Mouse (Mus musculus): Measurements from ENCODE around the gene Tmem230. TPM values are rescaled to one million over a fixed set of nuclear protein-coding genes. Genes with fewer than 3 reads are reported as not detected.
"Not testable (repeated sequence)": the region's sequence is repeated elsewhere in the genome, so short reads cannot be mapped to it uniquely, and the experiment has no call there.

Gene Tmem230
- 10 to 100 TPM; 40.0 to 40.5 TPM for polyA plus RNA-seq (2017; shearing (Covaris generic))

- ATAC-seq, result peak; percentile 79
These were observed at the start of gene Tmem230 for GRCm38 (mm10) chr2:132247539-132248313. Gene Tmem230, minus strand, starts transcription at chr2:132247807.

GRCm38 (mm10) chr2:132293694-132294450 is 46.3 kb upstream of the Tmem230 start:
- ATAC-seq, result no peak

- peak; percentile 66 for ATAC-seq
These were observed 44.5 kb upstream of the Tmem230 start for GRCm38 (mm10) chr2:132292083-132292482.

GRCm38 (mm10) chr2:132291265-132291664 is 43.7 kb upstream of the Tmem230 start:
- no peak for ATAC-seq

GRCm38 (mm10) chr2:132290808-132291207 is 43.2 kb upstream of the Tmem230 start:
- ATAC-seq, result no peak

- not testable (repeated sequence) for ATAC-seq
These were observed 41.6 kb upstream of the Tmem230 start for GRCm38 (mm10) chr2:132289213-132289612.

GRCm38 (mm10) chr2:132286376-132287076 is 38.9 kb upstream of the Tmem230 start:
- no peak for ATAC-seq

- ATAC-seq, result not testable (repeated sequence)
These were observed 38.1 kb upstream of the Tmem230 start for GRCm38 (mm10) chr2:132285722-132286121.

- no peak for ATAC-seq
These were observed 37.0 kb upstream of the Tmem230 start for GRCm38 (mm10) chr2:132284492-132285139.

- no peak for ATAC-seq
These were observed 35.8 kb upstream of the Tmem230 start for GRCm38 (mm10) chr2:132283236-132284070.

GRCm38 (mm10) chr2:132282453-132283174 is 35.0 kb upstream of the Tmem230 start:
- ATAC-seq, result peak; percentile 7

- ATAC-seq, result peak; percentile 65
These were observed 34.2 kb upstream of the Tmem230 start for GRCm38 (mm10) chr2:132281560-132282452.

GRCm38 (mm10) chr2:132280518-132281120 is 33.0 kb upstream of the Tmem230 start:
- ATAC-seq, result no peak

GRCm38 (mm10) chr2:132279978-132280377 is 32.4 kb upstream of the Tmem230 start:
- no peak for ATAC-seq

GRCm38 (mm10) chr2:132279336-132279882 is 31.8 kb upstream of the Tmem230 start:
- ATAC-seq, result peak; percentile 33

GRCm38 (mm10) chr2:132278273-132278853 is 30.8 kb upstream of the Tmem230 start:
- no peak for ATAC-seq

- no peak for ATAC-seq
These were observed 28.6 kb upstream of the Tmem230 start for GRCm38 (mm10) chr2:132276249-132276648.

GRCm38 (mm10) chr2:132275527-132275926 is 27.9 kb upstream of the Tmem230 start:
- ATAC-seq, result no peak

All from activated CD4-positive, CD25-positive, alpha-beta regulatory T cell, adult 4 months (primary cell).